Mouse (Mus musculus) naive thymus-derived CD4-positive, alpha-beta T cell, adult 2 months (primary cell): Measurements from ENCODE around the gene Ikzf4.
"Not testable (repeated sequence)": the region's sequence is repeated elsewhere in the genome, so short reads cannot be mapped to it uniquely, and the experiment has no call there.

Experiments
- DNase-seq: peaks from one replicate; pipeline ENCODE4 v3.0.0-alpha.2; 2011; ENCODE audit warnings: low read depth

The Ikzf4 gene

GRCm38 (mm10) chr10:128640891-128641290 lies 4.9 kb downstream of the Ikzf4 start:
- DNase-seq, result no peak

GRCm38 (mm10) chr10:128639999-128640398 lies 5.8 kb downstream of the Ikzf4 start:
- no peak for DNase-seq

GRCm38 (mm10) chr10:128637011-128637410 lies 8.8 kb downstream of the Ikzf4 start:
- peak; percentile 91 for DNase-seq

DNA sequence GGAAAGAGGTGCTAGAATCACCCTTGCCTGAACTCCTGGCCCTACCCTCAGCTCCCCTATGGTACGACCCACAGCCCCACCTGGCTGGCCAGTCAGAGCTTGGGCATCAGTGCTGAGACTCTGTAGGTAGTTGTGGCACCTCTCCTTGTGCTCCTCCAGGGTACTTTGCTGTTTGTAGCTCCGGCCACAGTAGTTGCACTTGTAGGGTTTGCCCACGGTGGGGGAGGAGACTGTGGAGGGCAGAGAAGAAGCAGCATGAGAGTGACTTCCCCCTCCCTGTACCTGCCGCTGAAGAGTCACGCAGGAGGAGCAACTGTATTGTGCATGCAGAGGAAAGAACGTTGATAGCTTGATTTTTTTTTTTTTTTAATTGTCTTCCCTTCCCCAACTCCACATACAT lies 9.2 kb downstream of the Ikzf4 start:
- no peak for DNase-seq

GRCm38 (mm10) chr10:128635697-128636096 lies 10.1 kb downstream of the Ikzf4 start:
- no peak for DNase-seq

GRCm38 (mm10) chr10:128631571-128631970 lies 14.2 kb downstream of the Ikzf4 start:
- no peak for DNase-seq

DNA sequence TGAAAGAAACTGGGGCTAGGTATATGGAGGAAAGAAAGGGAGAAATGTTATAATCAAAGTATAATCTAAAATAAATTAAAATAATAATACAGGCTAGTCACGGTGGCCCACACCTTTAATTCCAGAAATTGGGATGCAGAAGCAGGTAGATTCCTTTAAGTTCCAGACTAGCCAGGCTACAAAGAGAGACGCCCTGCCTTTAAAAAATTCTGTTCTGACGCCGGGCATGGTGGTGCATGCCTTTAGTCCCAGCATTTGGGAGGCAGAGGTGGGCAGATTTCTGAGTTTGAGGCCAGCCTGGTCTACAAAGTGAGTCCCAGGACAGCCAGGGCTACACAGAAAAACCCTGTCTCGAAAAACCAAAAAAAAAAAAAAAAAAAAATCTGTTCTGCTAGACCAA lies 15.5 kb downstream of the Ikzf4 start:
- DNase-seq, result not testable (repeated sequence)

DNA sequence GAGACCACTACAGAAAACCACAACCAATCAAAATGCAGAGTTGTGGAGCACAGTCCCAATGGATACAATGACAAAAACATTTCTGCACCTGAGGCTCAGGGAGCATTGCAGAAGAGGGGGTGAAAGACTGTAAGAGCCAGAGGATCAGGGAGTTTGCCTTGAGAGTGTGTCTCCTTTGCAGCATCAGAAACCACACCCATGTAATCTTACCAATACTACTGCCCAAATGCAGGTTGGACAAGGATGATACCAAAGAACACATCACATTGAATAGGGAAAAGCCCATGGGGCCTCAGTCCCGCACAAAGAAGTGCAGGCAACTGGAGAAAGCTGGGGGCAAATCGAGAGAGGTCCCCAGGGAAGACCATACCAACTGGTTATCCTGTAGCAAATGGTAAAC lies 16.0 kb downstream of the Ikzf4 start:
- DNase-seq, result no peak

DNA sequence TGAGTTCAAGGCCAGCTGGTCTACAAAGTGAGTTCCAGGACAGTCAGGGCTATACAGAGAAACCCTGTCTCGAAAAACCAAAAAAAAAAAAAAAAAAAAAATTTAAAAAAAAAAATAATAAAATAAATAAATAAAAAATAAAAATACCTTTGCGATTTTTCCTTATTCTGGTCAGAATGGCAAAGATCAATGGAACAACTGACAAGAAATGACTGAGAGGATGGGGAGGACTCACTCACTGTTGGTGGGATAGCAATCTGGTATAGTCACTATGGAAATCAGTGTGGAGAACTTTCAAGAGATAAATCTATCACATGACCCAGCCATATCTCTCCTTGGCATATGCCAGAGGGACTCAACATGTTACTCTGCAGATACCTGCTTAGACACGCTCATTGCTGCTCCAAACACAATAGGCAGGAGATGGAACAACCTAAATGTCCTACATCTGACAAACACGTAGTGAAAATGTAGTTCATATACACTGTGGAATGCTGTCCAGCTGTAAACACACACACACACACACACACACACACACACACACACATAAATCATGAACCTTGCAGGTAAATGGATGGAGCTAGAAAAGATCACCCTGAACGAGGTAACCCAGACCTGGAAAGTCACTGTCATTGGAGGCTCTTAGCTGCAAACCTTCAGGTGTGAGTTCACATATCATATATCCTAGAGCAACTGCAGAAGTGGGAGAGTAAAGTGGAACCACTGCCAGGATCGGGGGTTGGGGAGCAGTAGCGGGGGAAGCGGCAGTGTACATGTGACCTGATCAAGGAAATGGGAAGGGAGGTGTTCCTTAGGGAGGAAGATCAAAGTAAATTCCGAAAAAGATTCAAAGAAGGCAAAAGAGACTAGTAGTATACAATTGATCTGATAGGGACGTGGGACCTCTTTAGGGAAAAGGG lies 18.1 kb downstream of the Ikzf4 start:
- DNase-seq, result no peak

DNA sequence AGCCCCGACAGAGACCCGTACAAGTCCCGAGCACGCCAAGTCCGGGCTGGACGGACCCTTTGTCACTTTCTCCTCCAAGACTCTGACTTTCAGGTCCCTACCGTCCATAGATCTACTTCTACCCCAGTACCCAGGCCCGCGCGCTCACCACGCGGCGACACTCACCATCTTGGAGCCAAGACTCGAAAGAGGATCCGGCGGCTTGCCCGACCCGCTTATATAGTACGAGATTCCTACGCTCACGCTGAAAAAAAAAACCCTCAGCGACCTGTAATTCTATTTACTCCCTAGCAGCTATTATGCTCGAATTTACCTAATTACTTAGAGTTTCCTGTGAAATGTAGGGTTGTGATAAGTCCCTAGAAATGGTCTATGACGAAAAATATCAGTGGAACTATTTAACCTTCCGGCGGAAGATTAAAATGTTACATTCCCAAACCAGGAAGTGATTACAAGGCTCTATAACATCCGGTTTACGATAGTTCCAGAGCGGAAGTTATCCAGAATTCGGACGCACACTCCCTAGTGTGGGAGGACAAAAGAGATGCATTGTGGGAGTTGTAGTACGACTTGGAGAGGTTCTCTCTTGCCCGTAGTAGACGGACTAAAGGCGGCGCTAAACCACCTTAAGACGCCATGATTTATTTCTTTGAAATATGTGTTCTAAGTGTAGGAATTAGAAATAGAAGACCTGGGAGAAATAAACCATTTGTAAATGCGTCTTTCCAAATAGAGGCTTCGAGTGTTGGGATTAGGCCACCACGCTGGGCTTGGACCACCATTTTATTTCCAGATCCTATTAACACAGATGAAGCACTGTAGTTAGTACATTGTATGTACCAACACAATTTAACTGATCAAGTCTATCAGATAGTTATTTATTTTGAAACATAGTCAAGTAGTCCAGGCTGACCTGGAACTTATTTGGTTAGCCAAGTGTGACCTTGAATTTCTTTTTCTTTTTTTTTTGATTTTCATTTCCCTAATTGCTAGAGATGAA lies 19.2 kb downstream of the Ikzf4 start, which contains the start of gene Rps26:
Gene Rps26 (minus strand): TSS at position 437 of the 1,000 bp plus-strand sequence.
- DNase-seq, result peak; percentile 98

DNA sequence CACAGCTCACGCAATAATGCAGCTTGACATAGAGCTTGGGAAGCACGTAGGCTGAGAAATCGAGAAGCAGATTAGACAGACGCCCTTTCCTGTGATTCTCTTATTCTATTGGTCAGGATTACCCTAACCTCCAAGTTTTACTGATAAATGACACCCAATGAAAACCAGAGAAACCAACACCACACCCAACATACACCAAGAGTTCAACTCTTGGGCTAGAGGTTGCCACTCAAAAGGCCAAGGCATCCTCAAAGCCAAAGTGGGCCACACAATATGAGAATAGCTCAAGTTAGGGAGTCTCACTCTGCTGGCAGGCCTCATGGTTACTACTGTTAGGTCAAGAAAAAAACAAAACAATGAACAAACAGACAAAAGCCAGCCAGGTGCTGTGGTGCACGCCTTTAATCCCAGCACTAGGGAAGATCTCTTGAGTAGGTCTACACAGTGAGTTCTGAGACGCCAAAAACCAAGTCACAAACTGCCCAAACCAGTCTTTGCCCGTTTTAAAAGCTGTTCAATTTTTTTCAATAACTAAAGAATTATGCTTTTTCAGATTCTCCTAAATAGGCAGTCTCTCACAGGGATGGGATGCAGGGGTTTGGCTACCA lies 20.4 kb downstream of the Ikzf4 start:
- no peak for DNase-seq

DNA sequence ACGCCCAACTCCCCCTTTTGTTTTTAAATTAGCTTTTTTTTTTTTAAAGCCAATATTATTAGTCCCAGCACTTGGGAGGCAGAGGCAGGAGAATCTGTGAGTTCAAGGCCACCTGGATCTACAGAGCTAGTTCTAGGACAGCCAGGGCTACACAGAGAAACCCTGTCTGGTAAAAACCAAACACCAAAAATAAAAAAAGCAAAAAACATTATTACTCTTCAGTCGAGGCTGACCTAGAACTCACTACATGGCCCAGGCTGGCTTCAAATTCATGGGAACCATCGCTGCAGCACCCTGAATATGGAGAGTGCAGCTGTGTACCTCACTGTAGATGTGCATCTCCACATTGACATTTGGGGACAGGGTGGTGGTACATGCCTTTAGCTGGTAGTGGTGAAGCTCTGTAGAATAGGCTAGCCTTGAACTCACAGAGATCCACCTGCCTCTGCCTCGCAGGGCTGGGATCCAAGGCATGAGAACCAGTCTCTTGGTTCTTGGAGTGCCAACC lies 22.6 kb downstream of the Ikzf4 start:
- not testable (repeated sequence) for DNase-seq

DNA sequence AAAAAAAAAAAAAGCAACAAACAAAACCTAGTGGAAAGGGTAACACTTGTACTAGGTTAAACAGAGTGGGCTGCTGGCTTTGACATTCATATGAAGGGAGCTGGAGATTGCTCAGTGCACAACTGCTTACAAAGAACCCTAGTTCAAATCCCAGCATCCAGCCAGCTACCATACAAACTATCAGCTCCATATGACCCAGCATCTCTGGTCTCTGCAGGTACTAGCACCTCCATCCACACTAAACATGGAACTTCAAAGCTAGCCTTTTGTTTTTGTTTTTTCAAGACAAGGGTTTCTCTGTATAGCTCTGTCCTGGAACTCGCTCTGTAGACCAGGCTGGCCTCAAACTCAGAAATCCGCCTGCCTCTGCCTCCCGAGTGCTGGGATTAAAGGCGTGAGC lies 23.1 kb downstream of the Ikzf4 start:
- DNase-seq, result no peak

DNA sequence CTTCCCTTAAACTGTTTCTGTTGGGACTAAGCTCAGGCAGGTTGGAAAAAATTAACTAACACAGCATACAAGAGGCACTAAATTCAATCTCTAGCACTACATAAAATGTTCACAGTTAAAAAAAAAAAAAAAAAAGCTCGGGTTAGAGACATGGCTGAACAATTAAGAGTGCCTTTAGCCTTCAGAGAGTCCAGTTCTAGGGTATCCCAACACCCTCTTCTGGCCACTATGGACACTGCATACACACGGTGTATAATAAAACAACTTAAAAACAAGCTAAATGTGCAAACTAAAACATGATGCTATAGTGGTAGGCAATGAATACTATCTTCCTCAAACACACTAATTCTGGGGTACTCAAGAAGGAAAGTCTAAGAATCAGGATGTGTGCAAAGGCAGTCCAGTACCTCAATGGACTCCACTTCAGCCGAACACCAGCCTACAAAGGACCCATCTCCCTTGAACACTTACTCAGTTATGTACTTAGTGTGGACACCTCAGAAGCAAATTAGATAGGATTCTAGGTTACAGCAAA lies 23.7 kb downstream of the Ikzf4 start:
- no peak for DNase-seq

- no peak for DNase-seq
Observed at GRCm38 (mm10) chr10:128620241-128620640, 25.6 kb downstream of the Ikzf4 start.

DNA sequence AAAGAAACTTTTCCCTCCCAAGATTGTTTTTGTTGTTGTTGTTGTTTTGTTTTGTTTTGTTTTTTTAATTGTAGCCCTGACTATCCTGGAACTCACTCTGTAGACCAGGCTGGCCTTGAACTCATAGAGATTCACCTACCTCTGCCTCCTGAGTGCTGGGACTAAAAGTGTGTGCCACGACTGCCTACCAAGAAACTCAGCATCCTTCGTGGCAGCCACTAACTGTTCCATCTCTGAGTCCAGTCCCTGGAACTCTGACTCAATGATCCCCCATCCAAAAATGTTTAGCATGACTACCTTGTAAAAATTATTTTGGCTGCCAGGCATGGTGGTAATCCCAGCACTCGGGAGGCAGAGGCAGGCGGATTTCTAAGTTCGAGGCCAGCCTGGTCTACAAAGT lies 26.6 kb downstream of the Ikzf4 start:
- DNase-seq, result not testable (repeated sequence)

- no peak for DNase-seq
Observed at GRCm38 (mm10) chr10:128618570-128618969, 27.2 kb downstream of the Ikzf4 start.

- not testable (repeated sequence) for DNase-seq
Observed at GRCm38 (mm10) chr10:128615798-128616448, 29.9 kb downstream of the Ikzf4 start.

- no peak for DNase-seq
Observed at GRCm38 (mm10) chr10:128614934-128615333, 30.9 kb downstream of the Ikzf4 start.

- DNase-seq, result not testable (repeated sequence)
Observed at GRCm38 (mm10) chr10:128613820-128614219, 32.0 kb downstream of the Ikzf4 start.

DNA sequence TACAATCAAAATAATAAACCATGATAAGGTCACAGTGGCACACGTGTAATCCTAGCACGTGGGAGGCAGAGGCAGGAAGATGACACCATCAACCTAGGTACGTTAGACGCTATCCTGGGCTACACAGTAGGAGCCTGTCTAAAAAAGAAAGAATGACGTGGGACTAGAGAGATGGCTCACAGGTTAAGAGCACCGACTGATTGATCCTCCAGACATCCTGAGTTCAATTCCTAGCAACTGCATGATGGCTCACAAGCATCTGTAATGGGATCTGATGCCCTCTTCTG lies 32.7 kb downstream of the Ikzf4 start:
- no peak for DNase-seq
